Mouse (Mus musculus) liver, embryonic 11.5 days (tissue): ENCODE measurements around the gene Depdc1b. TPM values are rescaled to one million over a fixed set of nuclear protein-coding genes. Genes with fewer than 3 reads are reported as not detected.

Experiments used
- ATAC-seq: fragments of 200-750 bp; cut with Nextera tagmentation; replicated peaks from 2 replicates; pipeline ENCODE4 v1.8.0; 2017; ENCODE audit warnings: moderate number of reproducible peaks, mild to moderate bottlenecking, moderate TSS enrichment, moderate library complexity; ENCODE audit not compliant: low FRiP score
- DNase-seq: peaks from one replicate; pipeline ENCODE4 v3.0.0-alpha.2; 2017; ENCODE audit warnings: low spot score
- H3K27ac ChIP-seq: fragments of 300-500 bp; sonication (generic); 2 replicates; pipeline ENCODE4 v1.5.1; 2014; ENCODE audit warnings: mild to moderate bottlenecking, low read depth, low read length, control low read depth
- H3K27me3 ChIP-seq: fragments of 300-500 bp; sonication (generic); replicated peaks from 2 replicates; pipeline ENCODE4 v1.6.1; 2014; ENCODE audit warnings: low read length, mixed read lengths; ENCODE audit not compliant: control insufficient read depth, insufficient read depth
- H3K36me3 ChIP-seq: fragments of 300-500 bp; sonication (generic); 2 replicates; pipeline ENCODE4 v1.6.1; 2014; ENCODE audit warnings: mild to moderate bottlenecking, low read length, moderate library complexity, mixed read lengths; ENCODE audit not compliant: control insufficient read depth, insufficient read depth
- H3K4me1 ChIP-seq: fragments of 300-500 bp; sonication (generic); replicated peaks from 2 replicates; pipeline ENCODE4 v1.6.1; 2014; ENCODE audit warnings: low read length, mixed read lengths; ENCODE audit not compliant: control insufficient read depth, insufficient read depth
- H3K4me2 ChIP-seq: fragments of 300-500 bp; sonication (generic); 2 replicates; pipeline ENCODE4 v1.6.1; 2014; ENCODE audit warnings: mild to moderate bottlenecking, control low read depth, moderate library complexity
- H3K4me3 ChIP-seq: fragments of 300-500 bp; sonication (generic); 2 replicates; pipeline ENCODE4 v1.5.1; 2014; ENCODE audit warnings: low read depth, low read length, control low read depth
- H3K9ac ChIP-seq: fragments of 300-500 bp; sonication (generic); 2 replicates; pipeline ENCODE4 v1.6.1; 2014; ENCODE audit warnings: low read depth, low read length, control low read depth
- H3K9me3 ChIP-seq: fragments of 300-500 bp; sonication (generic); 2 replicates; pipeline ENCODE4 v1.6.1; 2016; ENCODE audit warnings: low read length, inconsistent platforms, mixed read lengths; ENCODE audit not compliant: control insufficient read depth
- WGBS: fragments of 180-500 bp; shearing (Covaris S2); extraction: QIAGEN DNeasy Blood & Tissue Kit; methylation state at CpG from one replicate; pipeline ENCODE4 v1.1.7; 2014; 5-methylcytosine and 5-hydroxymethylcytosine counted together
- polyA plus RNA-seq: library from polyadenylated mRNA; unstranded; fragments of >200 nt; fragmentation: Nextera tagmentation; extraction: Ambion mirVana; gene quantifications from 2 replicates; pipeline ENCODE4 v1.2.1, GENCODE M21; 2014

Depdc1b gene
- polyA plus RNA-seq, 1 experiment from 2014 or later, result 14.9 TPM

DNA sequence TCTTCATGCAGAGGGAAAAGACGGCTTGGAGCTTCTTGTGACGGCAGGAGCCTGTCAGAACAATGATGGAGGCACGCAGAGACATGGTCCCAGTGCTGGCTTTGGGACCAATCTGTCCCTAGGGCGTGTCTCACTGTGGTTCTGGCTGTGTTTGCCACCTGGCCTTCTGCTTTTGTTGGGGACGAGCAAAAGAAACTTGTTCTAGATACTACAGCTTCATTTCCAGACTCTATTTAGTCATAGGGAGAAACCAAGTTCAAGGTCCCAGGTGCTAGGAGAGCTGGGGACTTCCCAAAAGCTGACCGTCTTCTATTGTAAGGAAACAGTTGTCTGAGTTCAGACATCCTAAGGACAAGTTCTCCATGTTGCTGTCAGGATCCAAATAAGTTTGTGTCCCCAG, 21.2 kb downstream of the Depdc1b start:
- H3K4me2 ChIP-seq, result no peak overlapping the region
- H3K9me3 ChIP-seq, result no peaks in the 10 kb centered on the region
- H3K36me3 ChIP-seq, result no peaks in the 10 kb centered on the region
- no peak overlapping the region for H3K9ac ChIP-seq
- no peak overlapping the region for H3K27ac ChIP-seq
- no peaks in the 10 kb centered on the region for H3K27me3 ChIP-seq
- ATAC-seq, result no peak
- WGBS, result 83% methylated on average over 6 of the region's 6 CpGs
- no peak for DNase-seq
- no peak overlapping the region for H3K4me3 ChIP-seq
- H3K4me1 ChIP-seq, result no peaks in the 10 kb centered on the region

- Histone ChIP-seq H3K4me3 (no peak overlapping the region), H3K27me3 (no peaks in the 10 kb centered on the region), H3K9ac (no peak overlapping the region), H3K4me2 (no peak overlapping the region), H3K9me3 (no peaks in the 10 kb centered on the region), H3K4me1 (no peaks in the 10 kb centered on the region), H3K36me3 (no peaks in the 10 kb centered on the region), H3K27ac (no peak overlapping the region)
- DNase-seq (no peak), ATAC-seq (no peak)
- 79% methylated on average over 7 of the region's 7 CpGs for WGBS
Observed at GRCm38 (mm10) chr13:108338076-108338836, 22.1 kb downstream of the Depdc1b start.

GRCm38 (mm10) chr13:108339907-108340596, 23.9 kb downstream of the Depdc1b start:
- Histone ChIP-seq H3K4me1 (no peaks in the 10 kb centered on the region), H3K36me3 (no peaks in the 10 kb centered on the region), H3K9ac (no peak overlapping the region), H3K27ac (no peak overlapping the region), H3K4me2 (no peak overlapping the region), H3K4me3 (no peak overlapping the region), H3K9me3 (no peaks in the 10 kb centered on the region), H3K27me3 (no peaks in the 10 kb centered on the region)
- ATAC-seq (no peak), DNase-seq (no peak)
- WGBS, result 80% methylated on average over 10 of the region's 10 CpGs

DNA sequence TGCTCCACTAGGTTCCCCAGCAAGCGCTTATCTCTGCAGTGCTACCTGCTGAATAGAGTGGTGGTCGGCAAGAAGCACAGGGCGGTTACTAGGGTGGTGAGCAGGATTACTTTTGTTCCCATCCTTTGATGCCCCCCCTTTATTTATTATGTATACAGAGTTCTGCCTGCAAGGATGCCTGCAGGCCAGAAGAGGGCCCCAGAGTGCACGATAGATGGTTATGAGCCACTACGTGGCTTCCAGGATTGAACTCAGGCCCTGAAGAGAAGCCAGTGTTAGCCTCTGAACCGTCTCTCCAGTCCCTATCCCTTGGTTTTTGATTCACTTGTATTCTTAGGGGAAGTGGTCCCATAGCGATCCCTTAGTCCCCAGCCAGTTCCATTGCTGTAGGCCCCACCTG, 25.5 kb downstream of the Depdc1b start:
- no peak for DNase-seq
- no peak for ATAC-seq
- Histone ChIP-seq H3K27me3 (no peaks in the 10 kb centered on the region), H3K4me3 (no peak overlapping the region), H3K36me3 (no peaks in the 10 kb centered on the region), H3K9ac (no peak overlapping the region), H3K4me2 (no peak overlapping the region), H3K9me3 (no peaks in the 10 kb centered on the region), H3K27ac (no peak overlapping the region), H3K4me1 (no peaks in the 10 kb centered on the region)
- WGBS, result 77% methylated on average over 7 of the region's 7 CpGs

- Histone ChIP-seq H3K27me3 (no peaks in the 10 kb centered on the region), H3K36me3 (no peaks in the 10 kb centered on the region), H3K4me2 (no peak overlapping the region), H3K4me3 (no peak overlapping the region), H3K9ac (no peak overlapping the region), H3K9me3 (no peaks in the 10 kb centered on the region), H3K4me1 (no peaks in the 10 kb centered on the region), H3K27ac (no peak overlapping the region)
- 75% methylated on average over 4 of the region's 4 CpGs for WGBS
- DNase-seq (no peak), ATAC-seq (no peak)
Observed at GRCm38 (mm10) chr13:108345756-108346155, 29.6 kb downstream of the Depdc1b start.

DNA sequence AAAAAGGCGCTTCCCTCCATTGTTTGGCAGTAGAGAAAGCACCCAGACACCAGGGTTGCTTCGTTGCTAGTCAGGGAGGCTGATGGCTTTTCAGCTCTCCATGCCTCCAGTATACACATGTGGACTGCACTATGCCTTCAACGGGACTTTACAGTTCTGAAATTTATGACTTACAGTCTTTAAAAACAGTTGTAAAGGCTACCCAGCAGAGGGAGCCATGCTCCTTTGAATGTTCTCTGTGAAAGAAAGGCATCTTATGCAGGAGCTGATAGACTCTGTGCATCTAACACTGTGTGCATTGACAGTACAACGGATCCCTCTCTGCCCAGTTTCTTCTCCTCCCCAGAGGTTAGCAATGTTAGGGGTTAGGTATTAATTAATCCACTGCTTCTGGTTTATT, 30.9 kb downstream of the Depdc1b start:
- H3K36me3 ChIP-seq, result no peaks in the 10 kb centered on the region
- ATAC-seq (peak; percentile 41; the same call in 1 of the 2 replicates), DNase-seq (no peak)
- H3K4me3 ChIP-seq, result no peak overlapping the region
- no peak overlapping the region for H3K9ac ChIP-seq
- H3K9me3 ChIP-seq, result no peaks in the 10 kb centered on the region
- no peak overlapping the region for H3K27ac ChIP-seq
- no peak overlapping the region for H3K4me2 ChIP-seq
- WGBS, result 54% methylated on average over 4 of the region's 4 CpGs
- H3K4me1 ChIP-seq, result no peaks in the 10 kb centered on the region
- H3K27me3 ChIP-seq, result no peaks in the 10 kb centered on the region

- no peaks in the 10 kb centered on the region for H3K9me3 ChIP-seq
- DNase-seq (peak; percentile 20), ATAC-seq (no peak)
- H3K4me3 ChIP-seq, result no peak overlapping the region
- H3K36me3 ChIP-seq, result no peaks in the 10 kb centered on the region
- H3K9ac ChIP-seq, result no peak overlapping the region
- WGBS, result 91% methylated on average over 5 of the region's 5 CpGs
- H3K27me3 ChIP-seq, result no peaks in the 10 kb centered on the region
- H3K4me2 ChIP-seq, result no peak overlapping the region
- no peaks in the 10 kb centered on the region for H3K4me1 ChIP-seq
- H3K27ac ChIP-seq, result no peak overlapping the region
Observed at GRCm38 (mm10) chr13:108349624-108350023, 33.5 kb downstream of the Depdc1b start.

GRCm38 (mm10) chr13:108353781-108354180, 37.6 kb downstream of the Depdc1b start:
- Histone ChIP-seq H3K4me1 (no peaks in the 10 kb centered on the region), H3K9ac (no peak overlapping the region), H3K27ac (no peak overlapping the region), H3K4me2 (no peak overlapping the region), H3K9me3 (no peaks in the 10 kb centered on the region), H3K27me3 (no peaks in the 10 kb centered on the region), H3K36me3 (no peaks in the 10 kb centered on the region; the same call in 1 of the 2 replicates), H3K4me3 (no peak overlapping the region)
- peak; percentile 19 for DNase-seq
- no peak for ATAC-seq
- WGBS, result 76% methylated on average over 5 of the region's 5 CpGs
